Mouse (Mus musculus): ENCODE measurements around the gene Ccdc158.

The Ccdc158 gene

DNA sequence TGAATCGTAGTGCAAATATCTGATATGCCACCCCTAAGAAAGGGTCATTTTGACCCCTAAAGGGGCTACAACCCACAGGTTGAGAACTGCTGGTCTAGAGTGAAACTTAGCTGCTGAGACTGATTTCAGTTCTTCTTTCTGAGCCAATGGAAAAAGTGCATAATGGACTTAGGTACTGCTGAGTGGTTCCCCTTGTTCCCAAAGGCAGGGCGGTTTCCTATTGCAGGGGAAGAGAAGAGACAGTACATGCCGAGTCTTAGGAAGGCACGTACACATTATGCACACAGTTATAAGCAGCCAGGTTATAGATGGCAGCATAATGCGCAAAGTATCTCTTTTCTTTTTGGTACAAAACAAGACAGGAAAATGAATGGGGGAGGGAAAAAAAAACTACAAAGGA is 13.1 kb upstream of the Ccdc158 start:
- DNase-seq (ENCODE audit: low spot score in 2 of 2) = no peak

DNA sequence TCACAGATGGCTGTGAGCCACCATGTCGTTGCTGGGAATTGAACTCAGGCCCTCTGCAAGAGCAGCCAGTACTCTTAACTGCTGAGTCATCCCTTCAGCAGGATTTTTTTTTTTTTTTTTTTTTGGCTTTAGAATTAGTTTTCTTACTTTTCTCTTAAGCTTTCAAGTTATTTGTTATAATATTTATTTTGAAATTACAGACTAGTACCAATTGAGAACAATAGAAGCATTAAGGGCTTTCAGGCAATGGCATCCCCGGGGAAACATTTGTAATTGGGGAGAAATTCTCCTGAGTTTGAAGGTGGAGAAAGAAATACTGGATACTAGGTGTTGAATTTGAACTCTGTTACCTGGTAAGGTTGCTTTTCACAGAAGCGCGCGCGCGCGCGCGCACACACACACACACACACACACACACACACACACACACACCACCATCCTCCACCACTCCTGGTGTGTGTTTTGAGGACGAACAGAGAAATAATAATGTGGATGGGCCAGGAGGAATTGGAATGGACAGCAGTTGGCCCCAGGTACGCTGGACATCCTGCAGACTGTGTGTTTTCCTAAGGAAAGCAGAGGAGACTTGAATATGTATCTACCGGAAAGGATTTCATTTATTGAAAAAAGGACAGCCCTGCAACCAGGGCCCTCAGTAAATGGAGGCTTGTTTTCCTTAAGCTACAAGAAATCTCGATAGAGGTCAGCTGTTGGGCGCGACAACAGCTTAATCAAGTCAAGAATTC is 9.8 kb upstream of the Ccdc158 start:
- DNase-seq (ENCODE audit: low spot score in 2 of 2) = no peak

DNA sequence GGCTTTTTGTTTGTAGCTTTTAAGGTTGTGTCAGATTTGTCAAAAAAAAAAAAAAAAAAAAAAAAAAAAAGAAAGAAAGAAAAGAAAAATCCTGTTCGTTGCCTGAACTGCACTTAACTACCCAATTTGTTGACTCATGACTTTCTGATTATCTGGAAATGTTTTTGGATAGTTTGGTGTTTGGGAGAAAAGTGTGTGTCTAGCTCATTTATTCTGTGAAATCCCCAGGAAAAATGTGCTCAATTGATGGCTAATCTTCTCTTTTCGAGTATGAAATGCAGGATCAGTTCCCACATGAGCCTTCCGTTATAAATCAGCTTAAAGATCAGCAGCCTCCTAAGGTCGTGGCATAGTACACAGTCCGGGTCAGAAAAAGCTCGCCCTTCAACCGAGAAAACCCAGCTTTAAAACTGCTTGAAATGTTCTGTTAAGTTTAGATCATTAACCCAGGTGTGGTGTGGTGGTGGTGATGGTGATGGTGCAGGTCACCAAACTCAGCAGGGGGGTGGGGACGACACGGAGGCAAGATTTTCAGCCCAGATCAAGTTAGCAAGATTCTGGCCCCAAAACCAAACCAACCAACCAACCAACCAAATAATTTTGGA is 8.9 kb upstream of the Ccdc158 start:
- no peak for DNase-seq (ENCODE audit: low spot score in 2 of 2)

DNA sequence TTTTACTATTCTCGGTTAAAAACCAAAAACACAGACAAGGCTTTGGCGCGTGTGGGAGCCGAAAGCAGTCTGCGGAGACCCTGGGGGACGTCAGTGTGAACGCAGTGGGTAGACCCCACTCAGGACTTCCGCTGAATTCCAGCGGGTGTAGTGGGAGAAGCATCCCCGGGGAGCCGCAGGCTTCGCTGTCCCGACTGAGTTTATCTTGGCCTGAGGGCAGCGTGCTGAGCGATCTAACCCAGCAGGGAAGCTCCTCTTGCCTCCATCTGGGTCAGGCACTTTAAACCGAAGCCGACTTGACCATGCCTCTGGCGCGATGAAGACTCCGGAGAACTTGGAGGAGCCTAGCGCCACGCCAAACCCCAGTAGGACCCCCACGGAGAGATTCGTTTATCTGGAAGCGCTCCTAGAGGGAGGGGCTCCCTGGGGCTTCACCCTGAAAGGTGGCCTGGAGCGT is 8.3 kb upstream of the Ccdc158 start, which contains the start of gene Shroom3:
Shroom3 (plus strand) TSS at position 85 of the 457 bp plus-strand sequence.
- no peak for DNase-seq (ENCODE audit: low spot score in 2 of 2)

DNA sequence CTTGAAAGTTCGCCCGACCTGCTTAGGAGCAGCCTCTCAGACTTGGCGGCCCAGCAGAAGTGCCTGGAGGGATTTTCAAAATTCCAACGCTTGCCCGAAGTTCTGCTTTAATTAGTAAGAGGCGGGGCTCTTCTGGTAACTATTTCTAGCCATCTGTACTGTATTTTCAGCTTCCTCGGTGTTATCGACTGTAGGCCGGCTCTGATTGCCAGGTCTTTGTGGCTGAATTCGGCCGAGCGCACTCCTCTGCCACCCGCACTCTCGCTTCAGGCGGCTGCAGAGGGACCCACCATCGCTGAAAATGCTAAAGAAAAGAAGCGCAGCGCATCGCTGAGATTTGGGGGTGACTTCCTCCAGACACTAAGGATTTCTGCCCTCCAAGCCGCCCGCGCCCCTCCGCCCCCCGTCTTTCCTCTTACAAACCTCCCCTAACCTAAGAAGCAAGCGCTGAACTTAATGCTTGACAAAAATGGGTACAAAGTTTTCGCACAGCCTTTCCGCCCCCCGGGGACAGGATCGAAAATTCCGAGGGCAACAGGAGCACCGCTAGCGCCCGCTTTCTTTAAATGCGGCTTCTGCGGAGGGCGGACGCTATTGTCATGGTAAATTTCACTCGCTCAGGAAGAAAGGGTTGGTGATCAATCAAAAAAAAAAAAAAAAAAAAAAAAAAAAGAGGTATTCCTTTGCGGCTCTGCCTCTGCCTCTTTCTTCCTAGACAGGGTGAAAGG is 7.7 kb upstream of the Ccdc158 start:
- DNase-seq (ENCODE audit: low spot score in 2 of 2) = no peak

DNA sequence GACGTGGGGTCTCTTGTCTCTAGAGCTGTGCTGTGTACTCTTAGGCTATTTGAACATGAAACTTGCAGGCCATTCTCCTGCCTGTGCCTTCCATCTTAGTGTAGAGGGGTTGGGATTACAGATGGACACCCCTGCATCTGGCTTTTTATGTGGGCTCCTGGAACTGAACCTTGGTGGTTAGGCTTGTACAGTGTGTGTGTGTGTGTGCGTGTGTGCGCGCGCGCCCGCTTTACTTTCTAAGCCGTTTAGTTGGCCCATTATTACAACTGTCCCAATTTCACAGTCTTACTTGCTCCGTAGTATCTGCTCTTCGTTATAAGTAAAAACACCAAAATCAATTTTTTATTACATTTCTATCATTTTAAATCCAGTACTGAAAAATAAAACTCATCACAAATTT is 6.8 kb upstream of the Ccdc158 start:
- no peak for DNase-seq (ENCODE audit: low spot score in 2 of 2)

DNA sequence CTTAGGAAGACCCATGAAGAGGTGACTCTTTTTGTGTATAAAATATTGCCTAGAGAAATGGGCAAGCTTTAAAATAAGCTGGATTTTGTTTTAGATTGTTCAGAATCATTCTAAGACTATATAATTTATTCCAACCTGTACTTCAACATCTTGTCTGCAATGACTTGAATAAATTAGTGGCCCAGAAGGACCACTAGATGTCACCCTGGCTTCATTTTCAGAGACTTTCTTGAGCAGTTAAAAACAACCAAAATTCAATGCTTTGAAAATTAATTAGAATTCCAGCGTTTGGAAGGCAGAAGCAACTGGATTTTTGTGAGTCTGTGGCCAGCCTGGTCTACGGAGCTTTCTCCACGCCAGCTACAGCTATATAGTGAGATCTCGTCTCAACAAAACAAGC is 4.4 kb upstream of the Ccdc158 start:
- peak in 1 of 2 experiments; percentile 14 for DNase-seq (ENCODE audit: low spot score in 2 of 2)

DNA sequence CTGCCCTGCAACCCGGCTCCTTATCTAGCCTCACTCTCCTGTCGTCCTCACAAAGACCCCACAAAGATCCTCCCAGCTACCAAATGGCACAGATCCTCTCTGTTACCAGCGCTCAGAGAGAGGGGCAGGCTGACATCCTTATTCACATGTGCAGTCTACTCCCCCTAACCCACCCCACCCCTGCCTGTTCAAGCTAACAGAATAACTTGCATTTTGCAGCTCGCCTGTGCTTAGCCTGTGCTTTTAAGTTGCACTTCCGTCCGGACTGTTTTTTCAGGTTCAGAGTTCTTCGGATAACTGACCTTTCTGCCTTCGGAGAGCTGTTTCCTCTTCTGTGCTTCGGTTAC is 476 bp upstream of the Ccdc158 start:
- DNase-seq (ENCODE audit: low spot score in 2 of 2) = no peak

DNA sequence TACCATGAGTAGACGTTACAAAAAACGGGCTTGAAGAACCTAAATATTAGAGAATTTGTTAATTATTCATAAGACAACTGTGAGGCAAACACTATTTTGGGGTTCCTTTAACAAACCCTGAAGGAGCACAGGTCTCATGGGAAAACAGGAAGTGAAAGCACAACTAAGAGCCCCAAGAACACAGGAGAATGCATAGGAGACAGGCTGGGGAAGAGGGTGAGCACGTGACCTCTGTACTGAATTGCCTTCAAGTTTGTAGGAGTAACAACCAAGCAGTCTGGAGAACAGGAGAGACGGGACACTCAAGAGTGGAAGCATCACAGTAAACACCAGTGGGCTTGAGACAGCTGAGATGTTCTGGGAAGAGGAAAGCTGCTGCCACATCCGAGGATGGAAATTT is 8.2 kb downstream of the Ccdc158 start:
- no peak for DNase-seq (ENCODE audit: low spot score in 2 of 2)

DNA sequence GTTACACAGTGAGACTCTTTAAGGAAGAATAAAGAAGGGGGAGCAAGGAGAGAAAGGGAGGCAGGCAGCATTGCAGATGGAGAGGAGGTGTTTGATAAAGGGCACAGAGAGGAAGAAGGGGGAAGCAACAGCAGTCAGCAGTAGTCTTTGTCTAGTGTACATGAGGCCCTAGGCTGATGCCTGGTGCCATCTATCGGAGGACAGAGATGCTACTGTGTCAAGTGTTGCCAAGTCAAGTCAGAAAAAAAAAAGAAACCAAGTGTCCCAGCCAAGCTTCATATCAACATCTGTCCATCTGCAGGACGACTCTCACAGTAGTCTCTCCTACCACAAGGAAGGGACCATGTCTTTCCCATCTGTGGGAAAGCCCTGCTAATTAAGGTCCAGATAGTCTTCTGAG is 10.8 kb downstream of the Ccdc158 start:
- DNase-seq (ENCODE audit: low spot score in 2 of 2) = no peak

DNA sequence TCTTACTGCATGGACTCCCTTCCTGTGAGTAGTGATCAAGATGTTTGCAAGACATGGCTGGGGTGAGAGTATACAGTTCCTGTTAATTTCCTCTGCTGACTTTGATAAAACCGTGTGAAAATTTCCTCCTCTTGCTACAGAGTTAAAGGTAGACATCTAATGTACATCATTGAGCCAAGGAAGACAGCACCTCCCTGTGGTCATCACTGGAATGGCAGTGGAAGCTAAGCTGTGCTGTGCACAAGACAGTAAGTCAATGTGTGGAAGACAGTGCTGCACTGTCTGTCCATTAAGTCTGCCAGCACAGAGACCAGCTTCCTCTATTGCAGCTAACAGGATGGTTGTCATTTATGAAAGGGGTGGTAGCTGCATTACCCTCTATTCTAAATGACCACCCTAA is 18.8 kb downstream of the Ccdc158 start:
- peak; percentile 27 to 65 for DNase-seq (ENCODE audit: low spot score in 2 of 2)

DNA sequence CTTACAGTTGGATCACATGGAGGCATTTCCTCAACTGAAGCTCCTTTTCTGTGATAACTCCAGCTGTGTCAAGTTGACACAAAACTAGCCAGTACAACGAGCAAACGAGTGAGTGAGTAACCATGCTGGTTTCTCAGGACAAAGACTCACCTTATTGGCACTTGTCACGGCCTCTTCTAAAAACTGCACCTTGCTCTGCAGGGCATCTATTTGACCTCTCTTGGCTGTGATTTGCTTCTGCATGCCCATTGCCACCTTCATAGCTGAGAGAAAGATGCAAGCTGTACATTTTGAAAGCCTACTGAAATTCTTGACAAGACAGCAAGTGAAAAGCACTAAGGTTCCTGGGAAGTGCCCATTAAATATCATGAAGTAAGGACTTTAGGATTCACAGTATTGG is 34.2 kb downstream of the Ccdc158 start:
- DNase-seq (ENCODE audit: low spot score in 2 of 2) = no peak

DNA sequence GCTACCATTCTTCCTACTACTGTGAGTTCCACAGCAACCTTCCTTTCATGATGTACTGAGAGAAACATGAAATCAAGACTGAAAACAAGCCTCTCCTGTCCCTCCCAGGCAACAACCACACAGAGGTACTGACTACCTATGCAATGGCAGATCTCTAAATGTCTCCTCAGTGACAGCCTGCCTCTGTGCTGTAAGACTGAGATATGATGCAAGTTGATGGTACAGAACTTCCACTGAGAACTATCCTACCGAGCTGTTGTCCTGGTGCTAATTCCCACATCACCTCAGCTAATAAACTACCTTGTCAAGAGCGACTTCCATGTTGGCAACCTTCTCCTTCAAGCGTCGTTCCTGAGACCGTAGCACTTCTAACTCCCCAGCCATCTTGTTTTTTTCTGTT is 39.2 kb downstream of the Ccdc158 start:
- DNase-seq (ENCODE audit: low spot score in 2 of 2) = no peak

DNA sequence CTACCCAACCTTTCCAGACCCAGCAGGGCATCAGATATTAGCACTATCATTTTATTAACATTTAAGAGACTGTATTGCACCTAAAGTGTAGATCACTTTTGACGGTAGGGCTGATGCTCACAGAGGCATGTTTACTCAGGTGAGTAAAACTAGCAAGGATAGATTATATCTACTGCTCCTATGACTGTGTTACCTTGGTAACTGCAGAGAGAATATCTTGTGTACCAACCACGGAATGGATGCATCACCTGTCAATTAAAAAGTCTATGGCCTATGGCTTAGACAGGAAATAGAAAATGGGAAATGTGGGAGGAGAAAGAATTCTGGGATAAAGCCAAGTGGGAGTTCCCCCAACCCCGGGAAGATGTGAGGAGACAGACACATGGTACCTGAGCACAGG is 40.2 kb downstream of the Ccdc158 start:
- no peak for DNase-seq (ENCODE audit: low spot score in 2 of 2)

DNA sequence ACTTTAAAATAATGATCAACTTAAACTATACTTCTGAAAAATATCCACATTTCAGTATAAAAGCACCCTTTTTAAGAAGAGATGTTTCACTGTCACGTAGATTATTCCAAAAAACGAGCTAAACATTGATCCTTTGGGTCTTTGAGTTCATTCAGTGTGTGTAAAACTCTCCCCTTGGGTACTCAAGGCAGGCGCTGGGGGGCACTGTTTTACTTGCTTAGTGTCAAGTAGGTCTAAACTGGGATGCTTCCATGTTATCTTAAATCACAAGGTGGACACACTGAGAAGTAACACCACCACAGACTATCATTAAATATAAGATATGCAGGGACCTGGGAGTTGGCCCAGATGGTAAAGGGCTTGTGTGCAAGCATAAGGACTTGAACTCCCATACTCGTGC is 41.5 kb downstream of the Ccdc158 start:
- no peak for DNase-seq (ENCODE audit: low spot score in 2 of 2)

DNA sequence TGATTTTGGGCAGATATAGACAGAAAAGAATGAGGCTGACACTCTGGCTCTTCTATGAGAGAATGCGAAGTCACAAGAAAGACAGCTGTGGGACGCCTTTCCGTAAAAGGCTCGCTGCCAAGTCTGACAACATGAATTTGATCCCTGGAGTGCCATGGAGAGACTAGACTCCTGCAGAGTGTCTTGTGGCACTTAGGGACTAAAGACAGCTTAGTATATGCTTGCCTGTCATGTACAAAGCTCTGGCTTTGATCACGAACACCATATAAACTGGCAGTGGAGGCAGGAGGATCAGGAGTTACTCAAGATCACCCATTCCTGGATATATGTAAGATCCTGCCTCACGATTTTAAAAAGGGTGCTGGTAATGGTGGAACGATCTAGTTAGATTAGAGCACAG is 47.2 kb downstream of the Ccdc158 start:
- DNase-seq (ENCODE audit: low spot score in 2 of 2) = no peak

DNA sequence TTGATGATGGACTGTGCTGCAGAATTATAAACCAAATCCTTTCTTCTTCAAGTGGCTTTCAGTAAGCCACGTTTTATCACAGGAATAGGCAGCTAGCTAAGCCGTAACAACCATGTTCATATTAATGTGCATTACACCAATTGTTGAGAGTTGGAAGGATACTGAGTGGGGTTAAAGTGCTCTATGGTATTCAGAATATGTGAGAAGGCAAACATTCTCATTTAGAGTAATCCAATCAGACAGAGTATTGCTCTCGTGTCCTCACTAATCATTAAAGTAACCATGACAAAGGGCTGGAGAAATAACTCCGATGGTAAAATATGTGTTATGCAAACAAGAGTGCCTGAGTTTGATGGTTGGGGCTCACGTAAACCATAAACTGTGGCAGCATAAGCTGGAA is 53.2 kb downstream of the Ccdc158 start:
- DNase-seq (ENCODE audit: low spot score in 2 of 2) = no peak

DNA sequence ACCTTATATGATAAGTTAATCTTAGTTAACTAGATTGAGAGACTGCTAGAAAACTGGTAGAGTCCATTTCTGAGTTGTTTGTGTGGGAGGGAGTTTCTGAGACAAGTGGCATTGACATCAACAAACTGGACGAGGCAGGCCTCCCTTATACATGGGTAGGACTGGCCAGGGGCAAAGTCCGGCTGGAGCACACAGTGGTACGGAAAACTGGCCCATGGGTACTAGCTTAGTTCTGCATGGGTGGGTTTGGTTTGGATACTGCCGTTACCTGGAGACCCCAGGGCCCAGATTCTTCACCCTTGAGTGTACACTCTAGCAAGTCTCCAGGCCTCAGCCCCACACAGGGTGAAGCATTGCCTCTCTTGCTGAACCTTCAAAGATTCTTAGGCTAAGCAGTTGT is 62.3 kb downstream of the Ccdc158 start:
- no peak for DNase-seq (ENCODE audit: low spot score in 2 of 2)

DNA sequence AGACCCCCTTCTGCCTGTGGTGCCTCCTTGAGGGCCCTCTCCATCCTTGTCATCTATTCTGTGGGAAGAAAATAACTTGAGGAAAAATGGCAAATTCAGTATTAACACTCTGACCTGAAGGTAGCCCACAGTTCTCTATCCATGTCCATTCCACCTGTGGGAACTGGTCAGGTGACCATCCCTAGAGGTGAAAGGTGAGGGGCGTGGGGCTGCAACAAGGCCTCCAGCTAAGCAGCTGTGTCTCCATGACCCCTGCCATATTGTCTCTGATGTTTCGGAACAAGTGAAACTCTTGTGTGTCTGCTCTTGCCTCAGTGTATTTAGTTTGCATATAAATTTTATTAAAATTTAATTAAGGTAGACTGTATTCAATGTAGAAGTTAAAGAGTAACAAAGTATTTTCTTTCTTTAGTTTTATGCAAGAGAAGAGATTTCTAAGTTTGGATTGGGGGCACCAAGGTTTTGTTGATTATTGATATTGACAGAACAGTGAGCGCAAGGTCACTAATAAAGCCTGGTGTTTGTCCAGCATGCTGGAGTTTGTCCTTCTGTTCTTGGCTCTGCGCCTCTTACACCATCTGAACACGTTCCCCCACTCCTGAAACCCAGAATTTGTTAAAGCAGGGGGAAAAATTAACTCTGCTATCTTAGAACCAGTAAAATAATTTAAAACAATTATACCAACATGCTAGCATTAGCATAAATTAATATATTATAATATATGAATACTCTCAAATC is 67.4 kb downstream of the Ccdc158 start:
- no peak for DNase-seq (ENCODE audit: low spot score in 2 of 2)

DNA sequence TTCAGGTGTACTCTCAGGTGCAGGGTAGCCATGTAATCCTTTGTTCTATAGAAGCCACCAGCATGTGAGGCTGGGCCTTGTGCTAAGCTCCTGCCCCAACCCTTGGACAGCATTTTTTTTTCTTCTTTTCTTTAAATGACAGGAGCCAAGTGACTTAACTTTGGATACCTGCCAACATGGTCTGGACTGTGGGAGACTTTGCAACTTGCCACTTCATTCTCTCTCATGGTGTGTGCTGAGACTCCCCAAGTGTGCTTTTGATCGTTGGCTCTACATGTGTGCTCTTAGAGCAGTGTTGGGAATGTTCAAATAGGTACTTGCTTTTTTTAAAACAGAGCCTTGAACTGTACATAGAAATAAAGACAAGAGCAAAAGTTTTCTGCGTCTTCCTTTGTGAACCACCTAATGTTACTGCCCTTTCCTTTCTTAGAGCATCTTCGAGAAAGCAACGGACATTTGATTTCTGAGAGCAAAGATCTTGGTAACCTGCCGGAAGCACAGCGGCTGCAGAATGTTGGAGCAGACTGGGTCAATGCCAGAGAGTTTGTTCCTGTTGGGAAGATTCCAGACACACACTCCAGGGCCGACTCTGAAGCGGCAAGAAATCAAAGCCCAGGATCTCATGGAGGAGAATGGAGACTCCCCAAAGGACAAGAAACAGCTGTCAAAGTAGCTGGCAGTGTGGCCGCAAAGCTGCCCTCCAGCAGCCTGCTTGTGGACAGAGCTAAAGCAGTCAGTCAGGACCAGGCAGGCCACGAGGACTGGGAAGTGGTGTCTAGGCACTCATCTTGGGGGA is 70.4 kb downstream of the Ccdc158 start:
- peak in 1 of 2 experiments; percentile 22 for DNase-seq (ENCODE audit: low spot score in 2 of 2)
